Mouse (Mus musculus) olfactory bulb, adult 2 months (tissue): ENCODE data around the gene Sstr5.

Experiments used
- CTCF ChIP-seq: fragments of 200-500 bp; IDR thresholded peaks from 2 replicates; pipeline ENCODE4 v1.5.1; 2012; ENCODE audit warnings: low read depth, mild to moderate bottlenecking, low read length, moderate library complexity; ENCODE audit not compliant: insufficient read depth
- POLR2A ChIP-seq: fragments of 200-500 bp; IDR thresholded peaks from 2 replicates; pipeline ENCODE4 v1.6.1; 2012; ENCODE audit warnings: mild to moderate bottlenecking, low read depth, low read length, moderate library complexity; ENCODE audit not compliant: insufficient read depth

DNA sequence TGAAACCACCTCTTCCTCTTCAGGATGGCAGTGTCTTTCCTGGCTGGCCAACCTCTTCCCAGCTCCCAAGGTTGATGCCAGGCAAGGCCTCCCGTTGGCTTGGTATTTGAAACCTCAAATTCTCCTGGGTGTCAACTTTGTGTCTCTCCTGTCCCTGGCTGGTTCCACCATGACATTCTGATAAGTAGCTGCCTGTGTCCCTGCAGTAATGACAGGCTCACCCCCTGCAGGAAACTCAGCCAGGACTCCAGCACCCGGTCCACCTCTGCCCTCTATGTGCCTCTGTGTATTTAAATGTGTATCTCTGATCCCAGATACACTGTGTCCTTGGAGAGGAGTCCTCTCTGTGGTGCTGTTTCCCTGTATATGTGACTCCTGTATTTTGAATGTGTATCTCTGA, 30.8 kb downstream of the Sstr5 start:
- no peak for TF ChIP-seq CTCF
- TF ChIP-seq POLR2A, result no peak
